Mouse (Mus musculus): ENCODE data around the gene Fam49a.

GRCm38 (mm10) chr12:12425188-12425587 lies 163.2 kb downstream of the Fam49a start:
- TF ChIP-seq ZC3H11A (IDR thresholded peaks at IDR 0.05; ENCODE audit: borderline replicate concordance, low read depth, low read length) (no peak), MAFK (IDR thresholded peaks at IDR 0.05; ENCODE audit: insufficient read depth, low read depth, low read length) (no peak), HCFC1 (IDR thresholded peaks at IDR 0.05; ENCODE audit: borderline replicate concordance, insufficient read depth, low read length) (no peak), CHD2 (IDR thresholded peaks at IDR 0.05; ENCODE audit: low read depth, low read length) (no peak), ZNF384 (IDR thresholded peaks at IDR 0.05; ENCODE audit: low read depth, low read length) (no peak)
